Mouse (Mus musculus): ENCODE measurements around the gene Gsc.

Gene Gsc

GRCm38 (mm10) chr12:104453002-104453401, 20.1 kb downstream of the Gsc start:
- 78% methylated on average over 1 of the region's 1 CpGs for WGBS

- WGBS = 69% methylated on average over 10 of the region's 10 CpGs
These were observed 22.9 kb downstream of the Gsc start for GRCm38 (mm10) chr12:104450257-104450656.

GRCm38 (mm10) chr12:104448099-104448498, 25.0 kb downstream of the Gsc start:
- WGBS = 39% methylated on average over 13 of the region's 13 CpGs

- 84% methylated on average over 25 of the region's 25 CpGs for WGBS
These were observed 26.1 kb downstream of the Gsc start for GRCm38 (mm10) chr12:104447056-104447455.

- 90% methylated on average over 11 of the region's 11 CpGs for WGBS
These were observed 29.4 kb downstream of the Gsc start for GRCm38 (mm10) chr12:104443716-104444115.

GRCm38 (mm10) chr12:104440087-104440760, 32.9 kb downstream of the Gsc start:
- WGBS = 23% methylated on average over 22 of the region's 22 CpGs

- 81% methylated on average over 20 of the region's 20 CpGs for WGBS
These were observed 39.0 kb downstream of the Gsc start for GRCm38 (mm10) chr12:104433951-104434735.

- WGBS = 56% methylated on average over 7 of the region's 7 CpGs
These were observed 39.9 kb downstream of the Gsc start for GRCm38 (mm10) chr12:104433214-104433613.

- 70% methylated on average over 10 of the region's 10 CpGs for WGBS
These were observed 41.8 kb downstream of the Gsc start for GRCm38 (mm10) chr12:104431359-104431758.

- WGBS = 3% methylated on average over 7 of the region's 7 CpGs
These were observed 46.2 kb downstream of the Gsc start for GRCm38 (mm10) chr12:104426915-104427314.

- 78% methylated on average over 3 of the region's 3 CpGs for WGBS
These were observed 47.5 kb downstream of the Gsc start for GRCm38 (mm10) chr12:104425591-104425990.

- 72% methylated on average over 11 of the region's 11 CpGs for WGBS
These were observed 50.3 kb downstream of the Gsc start for GRCm38 (mm10) chr12:104422615-104423392.

Measured in cerebral cortex, adult 2 months (tissue).